Mouse (Mus musculus) heart, adult 2 months (tissue): ENCODE measurements around the gene Tango6.

Experiments
- CTCF ChIP-seq: fragments of 200-600 bp; IDR thresholded peaks from 2 replicates; pipeline ENCODE4 v1.8.1; 2022; ENCODE audit warnings: antibody characterized with exemption, mild to moderate bottlenecking, moderate library complexity
- EP300 ChIP-seq: fragments of 200-500 bp; IDR thresholded peaks from 2 replicates; pipeline ENCODE4 v1.6.1; 2011; ENCODE audit warnings: low read depth, low read length, control low read depth; ENCODE audit not compliant: insufficient read depth
- POLR2A ChIP-seq: fragments of 200-500 bp; IDR thresholded peaks from 2 replicates; pipeline ENCODE4 v1.6.1; 2011; ENCODE audit warnings: mild to moderate bottlenecking, low read depth, low read length, control low read depth; ENCODE audit not compliant: insufficient read depth

DNA sequence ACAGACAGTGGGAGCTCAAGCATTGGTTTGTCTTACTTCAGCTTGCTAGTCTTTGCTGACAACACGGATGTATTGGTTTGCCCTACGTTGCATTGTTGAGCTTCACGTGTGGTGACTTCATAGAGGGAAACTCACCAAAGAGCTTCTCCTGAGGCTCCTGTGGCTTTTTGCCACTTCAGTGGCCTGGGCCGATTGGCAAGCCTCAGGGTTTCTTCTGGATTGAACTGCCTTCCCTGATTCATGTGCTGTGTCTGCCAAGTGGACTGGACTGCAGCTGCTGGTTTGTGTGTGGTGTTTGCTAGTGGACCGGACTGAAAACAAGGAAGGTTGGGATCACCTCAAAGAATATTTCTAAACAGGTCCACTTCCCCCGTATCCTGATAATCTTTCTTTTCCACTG is 43.7 kb downstream of the Tango6 start:
- TF ChIP-seq CTCF (no peak), EP300 (no peak), POLR2A (no peak)
